Mouse (Mus musculus) adrenal gland, postnatal 14 days (tissue): ENCODE data around the gene Armcx3. TPM values are rescaled to one million over a fixed set of nuclear protein-coding genes. Genes with fewer than 3 reads are reported as not detected.
"Not testable (repeated sequence)": the region's sequence is repeated elsewhere in the genome, so short reads cannot be mapped to it uniquely, and the experiment has no call there.

Experiments
- DNase-seq: peaks from one replicate; pipeline ENCODE4 v3.0.0; 2021; ENCODE audit warnings: mixed read lengths
- long read RNA-seq, 2 experiments: library from polyadenylated mRNA; stranded (forward); transcript quantifications; one replicate each; pipeline ENCODE4 v2.0.0; 2021
- total RNA-seq: library from RNA; stranded (reverse); gene quantifications from 2 replicates; pipeline ENCODE4 v1.2.3, GENCODE M21; 2021

Armcx3 gene
- 37.9 and 40.6 TPM in 2 replicates for total RNA-seq
- long read RNA-seq, experiment 1, transcript Armcx3-201 (5 exons, 3,327 nt) = major isoform, 51 of 64 reads
- long read RNA-seq, experiment 1, partial matches to known transcripts = 2 of 64 reads
- long read RNA-seq, experiment 1, other reads (novel, unspliced or antisense) = 9 of 64 reads
- long read RNA-seq, experiment 2, transcript Armcx3-201 (5 exons, 3,327 nt) = major isoform, 45 of 60 reads
- long read RNA-seq, experiment 2, partial matches to known transcripts = 13 of 60 reads
- long read RNA-seq, experiment 2, other reads (novel, unspliced or antisense) = 1 of 60 reads

- DNase-seq = peak; percentile 74
Observed at GRCm38 (mm10) chrX:134756434-134757292, at the start of gene Armcx3. Gene Armcx3, plus strand, starts transcription at chrX:134756595.

GRCm38 (mm10) chrX:134716863-134717262, 39.5 kb upstream of the Armcx3 start:
- DNase-seq = no peak

GRCm38 (mm10) chrX:134717752-134718308, 38.6 kb upstream of the Armcx3 start, which contains the start of gene Armcx1:
Gene Armcx1, plus strand, starts transcription at chrX:134717963.
- DNase-seq = peak; percentile 76

GRCm38 (mm10) chrX:134718524-134718923, 37.9 kb upstream of the Armcx3 start:
- peak; percentile 78 for DNase-seq

GRCm38 (mm10) chrX:134723762-134724161, 32.6 kb upstream of the Armcx3 start:
- not testable (repeated sequence) for DNase-seq

GRCm38 (mm10) chrX:134729778-134730177, 26.6 kb upstream of the Armcx3 start:
- no peak for DNase-seq

GRCm38 (mm10) chrX:134737796-134738195, 18.6 kb upstream of the Armcx3 start:
- DNase-seq = no peak

GRCm38 (mm10) chrX:134739160-134739559, 17.2 kb upstream of the Armcx3 start:
- DNase-seq = no peak

- no peak for DNase-seq
Observed at GRCm38 (mm10) chrX:134741862-134742261, 14.5 kb upstream of the Armcx3 start.

- peak; percentile 46 for DNase-seq
Observed at GRCm38 (mm10) chrX:134746459-134746858, 9.9 kb upstream of the Armcx3 start.

- peak; percentile 69 for DNase-seq
Observed at GRCm38 (mm10) chrX:134750764-134751592, 5.4 kb upstream of the Armcx3 start, which contains the start of gene Armcx6. Gene Armcx6, minus strand, starts transcription at chrX:134751417.

GRCm38 (mm10) chrX:134751910-134752309, 4.5 kb upstream of the Armcx3 start:
- no peak for DNase-seq

- DNase-seq = no peak
Observed at GRCm38 (mm10) chrX:134752584-134752983, 3.8 kb upstream of the Armcx3 start.

- DNase-seq = peak; percentile 11
Observed at GRCm38 (mm10) chrX:134757293-134757995, 1.0 kb downstream of the Armcx3 start.

GRCm38 (mm10) chrX:134763428-134764198, 7.2 kb downstream of the Armcx3 start:
- DNase-seq = not testable (repeated sequence)

- DNase-seq = no peak
Observed at GRCm38 (mm10) chrX:134787728-134788127, 31.3 kb downstream of the Armcx3 start.

GRCm38 (mm10) chrX:134807833-134808754, 51.7 kb downstream of the Armcx3 start:
- DNase-seq = peak; percentile 51

GRCm38 (mm10) chrX:134808755-134809224, 52.4 kb downstream of the Armcx3 start, which contains the start of gene Armcx2:
Gene Armcx2, minus strand, starts transcription at chrX:134809221.
- DNase-seq = peak; percentile 59
